Mouse (Mus musculus) spleen, adult 18-20 months (tissue): ENCODE measurements around the gene Hes2.

ENCODE experiments used
- DNase-seq, 2 experiments: peaks; one replicate each; pipeline ENCODE4 v3.0.0; 2022; ENCODE audit warnings: mixed read lengths in 2 of 2

Gene Hes2

GRCm38 (mm10) chr4:152131809-152132771 lies 26.6 kb upstream of the Hes2 start:
- no peak for DNase-seq

- DNase-seq, result no peak
Observed at GRCm38 (mm10) chr4:152132772-152133169, 25.9 kb upstream of the Hes2 start.

GRCm38 (mm10) chr4:152133213-152133612 lies 25.5 kb upstream of the Hes2 start:
- no peak for DNase-seq

- peak; percentile 50 to 53 for DNase-seq
Observed at GRCm38 (mm10) chr4:152134507-152134906, 24.2 kb upstream of the Hes2 start.

GRCm38 (mm10) chr4:152135363-152135762 lies 23.3 kb upstream of the Hes2 start:
- no peak for DNase-seq

GRCm38 (mm10) chr4:152136112-152136875 lies 22.4 kb upstream of the Hes2 start:
- no peak for DNase-seq

- no peak for DNase-seq
Observed at GRCm38 (mm10) chr4:152136876-152137250, 21.8 kb upstream of the Hes2 start.

GRCm38 (mm10) chr4:152138497-152139260 lies 20.0 kb upstream of the Hes2 start:
- peak; percentile 86 to 90 for DNase-seq

GRCm38 (mm10) chr4:152140441-152140840 lies 18.2 kb upstream of the Hes2 start:
- DNase-seq, result peak in 1 of 2 experiments; percentile 57

GRCm38 (mm10) chr4:152141521-152142135 lies 17.0 kb upstream of the Hes2 start:
- DNase-seq, result no peak

GRCm38 (mm10) chr4:152143632-152144031 lies 15.0 kb upstream of the Hes2 start:
- no peak for DNase-seq

- no peak for DNase-seq
Observed at GRCm38 (mm10) chr4:152145473-152145872, 13.2 kb upstream of the Hes2 start.

GRCm38 (mm10) chr4:152146033-152146827 lies 12.4 kb upstream of the Hes2 start:
- DNase-seq, result no peak

- no peak for DNase-seq
Observed at GRCm38 (mm10) chr4:152150546-152150945, 8.1 kb upstream of the Hes2 start.

- no peak for DNase-seq
Observed at GRCm38 (mm10) chr4:152151451-152151965, 7.2 kb upstream of the Hes2 start.

GRCm38 (mm10) chr4:152151966-152152544 lies 6.6 kb upstream of the Hes2 start, which contains the start of gene Espn:
Gene Espn, minus strand, starts transcription at chr4:152152371.
- DNase-seq, result peak; percentile 44 to 66

GRCm38 (mm10) chr4:152153771-152154177 lies 4.9 kb upstream of the Hes2 start:
- DNase-seq, result peak; percentile 84 to 95

GRCm38 (mm10) chr4:152155019-152155418 lies 3.6 kb upstream of the Hes2 start:
- DNase-seq, result no peak

GRCm38 (mm10) chr4:152157779-152158584 lies 685 bp upstream of the Hes2 start:
- peak in 1 of 2 experiments; percentile 62 for DNase-seq

GRCm38 (mm10) chr4:152159285-152159678 lies 615 bp downstream of the Hes2 start:
- no peak for DNase-seq
